8 mouse cellular contexts compared by ENCODE assay signal in genomic region chrX:7422166-7422565, GRCm38 (mm10). TPM values are rescaled to one million over a fixed set of nuclear protein-coding genes. Genes with fewer than 3 reads are reported as not detected.
A peak's percentile ranks its signal among the peaks of the same experiment; 100 is the strongest.
DNase-seq lines count a peak whose midpoint lies in the region; ATAC-seq and TF ChIP-seq lines count a peak whose summit lies in the region.

No protein-coding gene starts in this region.

- peak overlapping the region; percentile 63 for H3K4me3 ChIP-seq in kidney, adult 2 months (ENCODE audit: insufficient read depth, low read depth, low read length)
- H3K4me3 ChIP-seq in brown adipose tissue, adult 24 weeks (ENCODE audit: insufficient read depth, low read depth, low read length) = peak overlapping the region; percentile 61; the same call in 1 of the 2 replicates
- peak overlapping the region; percentile 42 for H3K4me3 ChIP-seq in hindbrain, embryonic 13.5 days
- H3K4me3 ChIP-seq in midbrain, embryonic 15.5 days = peak overlapping the region; percentile 41

- no peaks in the 10 kb centered on the region for H3K36me3 ChIP-seq in kidney, adult 2 months (ENCODE audit: control insufficient read depth, insufficient read depth, low read length)
- no peaks in the 10 kb centered on the region for H3K36me3 ChIP-seq in hindbrain, embryonic 13.5 days
- H3K36me3 ChIP-seq in midbrain, embryonic 15.5 days (replicated peaks) = no peaks in the 10 kb centered on the region

- no peak for DNase-seq in kidney, adult 2 months
- DNase-seq in kidney, adult 8-10 months = no peak
- no peak for DNase-seq in left cerebral cortex, adult 11 months (ENCODE audit: low spot score)
- DNase-seq in gastrocnemius, adult 8-10 months (ENCODE audit: low spot score in 2 of 2) = no peak

- no peaks in the 10 kb centered on the region for H3K9me3 ChIP-seq in hindbrain, embryonic 13.5 days
- no peaks in the 10 kb centered on the region for H3K9me3 ChIP-seq in midbrain, embryonic 15.5 days

- H3K4me1 ChIP-seq in kidney, adult 2 months (ENCODE audit: control insufficient read depth, insufficient read depth, low read length) = no peaks in the 10 kb centered on the region; the same call in 1 of the 2 replicates
- no peaks in the 10 kb centered on the region for H3K4me1 ChIP-seq in brown adipose tissue, adult 24 weeks (ENCODE audit: control insufficient read depth, insufficient read depth, insufficient read length, low read length)
- H3K4me1 ChIP-seq in hindbrain, embryonic 13.5 days (replicated peaks) = 0 out of 2 replicates have a peak, but pooled peaks cover 2% of the 10 kb centered on the region
- 0 out of 2 replicates have a peak, but pooled peaks cover 4% of the 10 kb centered on the region for H3K4me1 ChIP-seq in midbrain, embryonic 15.5 days

- 56% methylated on average over 6 of the region's 6 CpGs for WGBS in kidney, adult 2 months
- 75% methylated on average over 6 of the region's 6 CpGs for WGBS in hindbrain, embryonic 13.5 days
- WGBS in midbrain, embryonic 15.5 days = 74% methylated on average over 6 of the region's 6 CpGs

- H3K27me3 ChIP-seq in kidney, adult 2 months (replicated peaks; ENCODE audit: control insufficient read depth, insufficient read depth, low read length) = no peaks in the 10 kb centered on the region
- no peaks in the 10 kb centered on the region for H3K27me3 ChIP-seq in hindbrain, embryonic 13.5 days
- H3K27me3 ChIP-seq in midbrain, embryonic 15.5 days (replicated peaks) = no peaks in the 10 kb centered on the region

- no peak overlapping the region for H3K27ac ChIP-seq in kidney, adult 2 months (ENCODE audit: insufficient read depth, low read depth, low read length)
- H3K27ac ChIP-seq in brown adipose tissue, adult 24 weeks (replicated peaks; ENCODE audit: low read depth, low read length) = no peak overlapping the region
- no peak overlapping the region for H3K27ac ChIP-seq in hindbrain, embryonic 13.5 days
- H3K27ac ChIP-seq in midbrain, embryonic 15.5 days = no peak overlapping the region

- TF ChIP-seq POLR2A in kidney, adult 2 months (IDR thresholded peaks at IDR 0.05; ENCODE audit: low read depth, low read length) = no peak

- H3K9ac ChIP-seq in hindbrain, embryonic 13.5 days = no peak overlapping the region; the same call in 1 of the 2 replicates
- no peak overlapping the region for H3K9ac ChIP-seq in midbrain, embryonic 15.5 days

- no peak for TF ChIP-seq CTCF in kidney, adult 2 months (conservative IDR thresholded peaks at IDR 0.05; ENCODE audit: insufficient read depth, insufficient read length, low read depth, low read length)

- no peak for ATAC-seq in hindbrain, embryonic 13.5 days (ENCODE audit: low FRiP score)
- 0 out of 2 replicates have a peak, but pooled peaks have one; percentile 22 for ATAC-seq in midbrain, embryonic 15.5 days (replicated peaks)
- ATAC-seq in erythroid progenitor cell, adult 5-6 weeks (replicated peaks; ENCODE audit: low FRiP score, poor library complexity, severe bottlenecking) = no peak

- peak overlapping the region; percentile 67 for H3K4me2 ChIP-seq in hindbrain, embryonic 13.5 days
- H3K4me2 ChIP-seq in midbrain, embryonic 15.5 days = peak overlapping the region; percentile 71

RNA-seq across cellular contexts. Expression of gene Usp27x, which starts 46.5 kb away (rescaled TPM):
- polyA plus RNA-seq in kidney, adult 2 months (2012; rRNA removed) = 0.88 and 0.90 TPM in 2 replicates
- polyA plus RNA-seq in brown adipose tissue, adult 24 weeks (2012; ENCODE audit: insufficient read depth, insufficient read length, missing spikeins) = 0.46 and 0.75 TPM in 2 replicates
- 1.6 and 1.9 TPM in 2 replicates for polyA plus RNA-seq in hindbrain, embryonic 13.5 days (2015; fragmentation: Nextera tagmentation; extraction: Ambion mirVana)
- 2.8 and 3.7 TPM in 2 replicates for polyA plus RNA-seq in midbrain, embryonic 15.5 days (2015; fragmentation: Nextera tagmentation; extraction: Ambion mirVana)
- total RNA-seq in erythroid progenitor cell, adult 5-6 weeks (2015; ENCODE audit: low replicate concordance) = not detected in 2 replicates
- total RNA-seq in erythroid progenitor cell, adult 5-6 weeks (2017; ENCODE audit: low replicate concordance) = not detected in 2 replicates
- total RNA-seq in gastrocnemius, adult 8-10 months (2022) = under 1 TPM; 0.10 to 0.31 (median 0.21) TPM
